Mouse (Mus musculus) heart, postnatal 0 days (tissue): ENCODE measurements around the gene Tyw3. TPM values are rescaled to one million over a fixed set of nuclear protein-coding genes. Genes with fewer than 3 reads are reported as not detected.

Experiments used
- ATAC-seq: fragments of 200-750 bp; cut with Nextera tagmentation; 2 replicates; pipeline ENCODE4 v1.8.0; 2017; ENCODE audit warnings: low read depth, moderate number of reproducible peaks, moderate library complexity; ENCODE audit not compliant: insufficient read depth
- DNase-seq: peaks from one replicate; pipeline ENCODE4 v3.0.0-alpha.2; 2016; ENCODE audit warnings: low spot score
- H3K27ac ChIP-seq: fragments of 300-500 bp; sonication (generic); 2 replicates; pipeline ENCODE4 v1.5.1; 2014; ENCODE audit warnings: low read depth, mild to moderate bottlenecking
- H3K27me3 ChIP-seq: fragments of 300-500 bp; sonication (generic); 2 replicates; pipeline ENCODE4 v1.6.1; 2014; ENCODE audit warnings: low read length, mixed read lengths; ENCODE audit not compliant: control insufficient read depth, insufficient read depth
- H3K36me3 ChIP-seq: fragments of 300-500 bp; sonication (generic); replicated peaks from 2 replicates; pipeline ENCODE4 v1.6.1; 2014; ENCODE audit warnings: low read length, mixed read lengths; ENCODE audit not compliant: control insufficient read depth, insufficient read depth
- H3K4me1 ChIP-seq: fragments of 300-500 bp; sonication (generic); 2 replicates; pipeline ENCODE4 v1.6.1; 2014; ENCODE audit warnings: antibody characterized with exemption; ENCODE audit not compliant: control insufficient read depth, insufficient read depth
- H3K4me2 ChIP-seq: fragments of 300-500 bp; sonication (generic); 2 replicates; pipeline ENCODE4 v1.6.1; 2014; ENCODE audit warnings: low read depth, mild to moderate bottlenecking, low read length, moderate library complexity
- H3K4me3 ChIP-seq: fragments of 300-500 bp; sonication (generic); 2 replicates; pipeline ENCODE4 v1.5.1; 2014; ENCODE audit warnings: low read depth, low read length
- H3K9ac ChIP-seq: fragments of 300-500 bp; sonication (generic); replicated peaks from 2 replicates; pipeline ENCODE4 v1.6.1; 2014; ENCODE audit warnings: low read depth, low read length, mixed read lengths
- H3K9me3 ChIP-seq: fragments of 300-500 bp; sonication (generic); replicated peaks from 2 replicates; pipeline ENCODE4 v1.6.1; 2016; ENCODE audit warnings: low read length; ENCODE audit not compliant: control insufficient read depth
- CTCF ChIP-seq: IDR thresholded peaks from 2 replicates; pipeline ENCODE4 v1.5.1; 2016; ENCODE audit warnings: antibody characterized with exemption, control low read depth, low read depth
- EP300 ChIP-seq: IDR thresholded peaks from 2 replicates; pipeline ENCODE4 v1.6.1; 2016; ENCODE audit warnings: antibody characterized with exemption, low read depth
- WGBS: fragments of 180-500 bp; shearing (Covaris S2); extraction: QIAGEN DNeasy Blood & Tissue Kit; methylation state at CpG from one replicate; pipeline ENCODE4 v1.1.7; 2014; 5-methylcytosine and 5-hydroxymethylcytosine counted together
- polyA plus RNA-seq: library from polyadenylated mRNA; unstranded; fragments of >200 nt; fragmentation: Nextera tagmentation; extraction: Ambion mirVana; gene quantifications from 2 replicates; pipeline ENCODE4 v1.2.1, GENCODE M21; 2015
- total RNA-seq: library from RNA; depleted of rRNA; stranded (reverse); fragments of >200 nt; gene quantifications from 2 replicates; pipeline ENCODE4 v1.2.3, GENCODE M21; 2014; ENCODE audit warnings: low replicate concordance

Tyw3 gene
- total and polyA plus RNA-seq, 2 experiments from 2014 or later = 6.6 to 11.7 TPM

- TF ChIP-seq CTCF = no peak
- no peak for TF ChIP-seq EP300
- peak overlapping the region; percentile 30 for H3K4me2 ChIP-seq
- H3K9me3 ChIP-seq = no peaks in the 10 kb centered on the region
- H3K27ac ChIP-seq = no peak overlapping the region
- ATAC-seq (no peak), DNase-seq (no peak)
- WGBS = 12% methylated on average over 20 of the region's 20 CpGs
- no peaks in the 10 kb centered on the region for H3K36me3 ChIP-seq
- H3K27me3 ChIP-seq = peaks cover 15% of the 10 kb centered on the region; the same call in 1 of the 2 replicates
- H3K4me1 ChIP-seq = no peaks in the 10 kb centered on the region
- H3K9ac ChIP-seq = no peak overlapping the region
- H3K4me3 ChIP-seq = peak overlapping the region; percentile 17; the same call in 1 of the 2 replicates
Measured at GRCm38 (mm10) chr3:154547549-154548426, 49.1 kb downstream of the Tyw3 start.

GRCm38 (mm10) chr3:154546234-154546633 lies 50.7 kb downstream of the Tyw3 start:
- DNase-seq (no peak), ATAC-seq (no peak)
- TF ChIP-seq EP300 (no peak), CTCF (no peak)
- Histone ChIP-seq H3K9ac (no peak overlapping the region), H3K4me1 (no peaks in the 10 kb centered on the region), H3K9me3 (no peaks in the 10 kb centered on the region), H3K4me3 (no peak overlapping the region), H3K27me3 (peaks cover 15% of the 10 kb centered on the region; the same call in 1 of the 2 replicates), H3K27ac (no peak overlapping the region), H3K4me2 (no peak overlapping the region), H3K36me3 (no peaks in the 10 kb centered on the region)
- 46% methylated on average over 4 of the region's 4 CpGs for WGBS

- DNase-seq = no peak
- Histone ChIP-seq H3K4me3 (no peak overlapping the region), H3K27ac (no peak overlapping the region), H3K27me3 (no peaks in the 10 kb centered on the region), H3K4me2 (no peak overlapping the region), H3K9me3 (no peaks in the 10 kb centered on the region), H3K9ac (no peak overlapping the region), H3K4me1 (no peaks in the 10 kb centered on the region), H3K36me3 (no peaks in the 10 kb centered on the region)
- no peak for ATAC-seq
- WGBS = 38% methylated on average over 10 of the region's 10 CpGs
- TF ChIP-seq CTCF (no peak), EP300 (no peak)
Measured at GRCm38 (mm10) chr3:154540086-154540911, 56.6 kb downstream of the Tyw3 start.

- no peaks in the 10 kb centered on the region for H3K27me3 ChIP-seq
- H3K9ac ChIP-seq = no peak overlapping the region
- no peaks in the 10 kb centered on the region for H3K4me1 ChIP-seq
- ATAC-seq = no peak
- H3K4me2 ChIP-seq = no peak overlapping the region
- no peaks in the 10 kb centered on the region for H3K9me3 ChIP-seq
- H3K36me3 ChIP-seq = no peaks in the 10 kb centered on the region
- TF ChIP-seq CTCF = no peak
- no peak for DNase-seq
- H3K27ac ChIP-seq = no peak overlapping the region
- H3K4me3 ChIP-seq = no peak overlapping the region
- WGBS = 72% methylated on average over 5 of the region's 5 CpGs
Measured at GRCm38 (mm10) chr3:154536134-154536533, 60.8 kb downstream of the Tyw3 start.

- Histone ChIP-seq H3K36me3 (no peaks in the 10 kb centered on the region), H3K4me3 (no peak overlapping the region), H3K27me3 (no peaks in the 10 kb centered on the region), H3K27ac (no peak overlapping the region), H3K9me3 (no peaks in the 10 kb centered on the region), H3K9ac (no peak overlapping the region), H3K4me1 (no peaks in the 10 kb centered on the region), H3K4me2 (no peak overlapping the region)
- TF ChIP-seq CTCF = no peak
- no peak for TF ChIP-seq EP300
- no peak for DNase-seq
- no peak for ATAC-seq
- WGBS = 52% methylated on average over 5 of the region's 5 CpGs
Measured at GRCm38 (mm10) chr3:154533246-154533645, 63.7 kb downstream of the Tyw3 start.
